Mouse (Mus musculus) testis, adult 2 months (tissue): ENCODE measurements at regions not wholly inside any gene's neighbourhood (a gene's known extent, or its start where the extent isn't known, plus 50 kb on each side); places are given as distances from the start of the nearest gene placed in this dataset.

Experiments used
- H3K27ac ChIP-seq: fragments of 200-500 bp; 2 replicates; pipeline ENCODE4 v1.5.1; 2012; ENCODE audit warnings: low read depth, low read length; ENCODE audit not compliant: control insufficient read depth, insufficient read depth
- H3K27me3 ChIP-seq: fragments of 200-500 bp; 2 replicates; pipeline ENCODE4 v1.6.1; 2012; ENCODE audit warnings: mild to moderate bottlenecking, low read length, moderate library complexity; ENCODE audit not compliant: control insufficient read depth, insufficient read depth
- H3K36me3 ChIP-seq: fragments of 200-500 bp; 2 replicates; pipeline ENCODE4 v1.6.1; 2012; ENCODE audit warnings: mild to moderate bottlenecking, low read length; ENCODE audit not compliant: control insufficient read depth, insufficient read depth
- H3K4me1 ChIP-seq: fragments of 200-500 bp; 2 replicates; pipeline ENCODE4 v1.6.1; 2012; ENCODE audit warnings: low read length; ENCODE audit not compliant: control insufficient read depth, insufficient read depth
- H3K4me3 ChIP-seq: fragments of 200-500 bp; 2 replicates; pipeline ENCODE4 v1.5.1; 2012; ENCODE audit warnings: low read depth, mild to moderate bottlenecking, low read length, moderate library complexity, mixed read lengths; ENCODE audit not compliant: control insufficient read depth
- CTCF ChIP-seq: fragments of 200-500 bp; IDR thresholded peaks from 2 replicates; pipeline ENCODE4 v1.5.1; 2012; ENCODE audit warnings: low read depth, mild to moderate bottlenecking, inconsistent platforms, low read length, moderate library complexity; ENCODE audit not compliant: control insufficient read depth, insufficient read depth, insufficient replicate concordance
- POLR2A ChIP-seq: fragments of 200-500 bp; IDR thresholded peaks from 2 replicates; pipeline ENCODE4 v1.6.1; 2012; ENCODE audit warnings: low read depth, mild to moderate bottlenecking, inconsistent platforms, low read length, moderate library complexity; ENCODE audit not compliant: control insufficient read depth

- no peaks in the 10 kb centered on the region for H3K36me3 ChIP-seq
- no peaks in the 10 kb centered on the region for H3K4me1 ChIP-seq
- H3K27me3 ChIP-seq = no peaks in the 10 kb centered on the region
- TF ChIP-seq POLR2A (no peak), CTCF (no peak)
- H3K4me3 ChIP-seq = peak overlapping the region; percentile 41
- no peak overlapping the region for H3K27ac ChIP-seq
These were observed 199.6 kb downstream of the Gm11011 start for GRCm38 (mm10) chr2:169387765-169388518.

GRCm38 (mm10) chr2:169383701-169384100, 203.8 kb downstream of the Gm11011 start:
- Histone ChIP-seq H3K27me3 (no peaks in the 10 kb centered on the region), H3K36me3 (no peaks in the 10 kb centered on the region), H3K4me1 (no peaks in the 10 kb centered on the region), H3K4me3 (no peak overlapping the region), H3K27ac (no peak overlapping the region)
- TF ChIP-seq CTCF (peak; percentile 57; the same call in 1 of the 2 replicates), POLR2A (no peak)

- Histone ChIP-seq H3K27ac (no peak overlapping the region), H3K4me1 (no peaks in the 10 kb centered on the region), H3K4me3 (no peak overlapping the region), H3K36me3 (no peaks in the 10 kb centered on the region), H3K27me3 (no peaks in the 10 kb centered on the region)
- TF ChIP-seq CTCF (no peak), POLR2A (no peak)
These were observed 214.5 kb downstream of the Gm11011 start for GRCm38 (mm10) chr2:169373069-169373468.

GRCm38 (mm10) chr2:169365046-169365445, 222.5 kb downstream of the Gm11011 start:
- H3K4me1 ChIP-seq = peaks cover 3% of the 10 kb centered on the region; the same call in 1 of the 2 replicates
- no peaks in the 10 kb centered on the region for H3K27me3 ChIP-seq
- TF ChIP-seq POLR2A = no peak
- H3K36me3 ChIP-seq = no peaks in the 10 kb centered on the region
- no peak overlapping the region for H3K27ac ChIP-seq
- no peak overlapping the region for H3K4me3 ChIP-seq

GRCm38 (mm10) chr2:169360272-169360671, 227.3 kb downstream of the Gm11011 start:
- Histone ChIP-seq H3K36me3 (no peaks in the 10 kb centered on the region), H3K27me3 (no peaks in the 10 kb centered on the region), H3K4me1 (peaks cover 3% of the 10 kb centered on the region; the same call in 1 of the 2 replicates), H3K4me3 (peak overlapping the region; percentile 43), H3K27ac (no peak overlapping the region)
- TF ChIP-seq CTCF = peak; percentile 44; the same call in 1 of the 2 replicates
- no peak for TF ChIP-seq POLR2A

- H3K4me3 ChIP-seq = no peak overlapping the region
- TF ChIP-seq CTCF (no peak), POLR2A (no peak)
- H3K27ac ChIP-seq = no peak overlapping the region
- peaks cover 3% of the 10 kb centered on the region; the same call in 1 of the 2 replicates for H3K4me1 ChIP-seq
- no peaks in the 10 kb centered on the region for H3K27me3 ChIP-seq
- no peaks in the 10 kb centered on the region for H3K36me3 ChIP-seq
These were observed 230.1 kb downstream of the Gm11011 start for GRCm38 (mm10) chr2:169357400-169357799.

GRCm38 (mm10) chr2:169351547-169351946, 236.0 kb downstream of the Gm11011 start:
- H3K4me1 ChIP-seq = no peaks in the 10 kb centered on the region
- no peak overlapping the region for H3K27ac ChIP-seq
- H3K4me3 ChIP-seq = no peak overlapping the region
- H3K36me3 ChIP-seq = no peaks in the 10 kb centered on the region
- TF ChIP-seq POLR2A = no peak
- TF ChIP-seq CTCF = no peak
- no peaks in the 10 kb centered on the region for H3K27me3 ChIP-seq
